Mouse (Mus musculus) left cerebral cortex, postnatal 25 days (tissue): ENCODE measurements around the gene Car10. TPM values are rescaled to one million over a fixed set of nuclear protein-coding genes. Genes with fewer than 3 reads are reported as not detected.

ENCODE experiments used
- DNase-seq, 2 experiments: peaks; one replicate each; pipeline ENCODE4 v3.0.0; 2022; ENCODE audit warnings: low spot score in 2 of 2, mixed read lengths in 1 of 2
- intact Hi-C: fragments of 180-260 bp; cut with DNase I; formaldehyde crosslinking; loops from one replicate; pipeline ENCODE4 v1.15.1; 2025
- total RNA-seq, 2 experiments: library from RNA; stranded (reverse); gene quantifications; 2 replicates each; pipeline ENCODE4 v1.2.3; 2021

Gene Car10
- total RNA-seq, result 100 to 1,000 TPM; 132 to 143 TPM

- peak; percentile 59 to 68 for DNase-seq
- intact Hi-C loops, result loop anchor here (2.0 to 10.0 kb wide), 7 partner anchors 31 to 963 kb away; no protein-coding TSS in a partner anchor
These were observed at the start of gene Car10 for GRCm38 (mm10) chr11:93097941-93098828. Car10 (plus strand) TSS chr11:93098028.

DNA sequence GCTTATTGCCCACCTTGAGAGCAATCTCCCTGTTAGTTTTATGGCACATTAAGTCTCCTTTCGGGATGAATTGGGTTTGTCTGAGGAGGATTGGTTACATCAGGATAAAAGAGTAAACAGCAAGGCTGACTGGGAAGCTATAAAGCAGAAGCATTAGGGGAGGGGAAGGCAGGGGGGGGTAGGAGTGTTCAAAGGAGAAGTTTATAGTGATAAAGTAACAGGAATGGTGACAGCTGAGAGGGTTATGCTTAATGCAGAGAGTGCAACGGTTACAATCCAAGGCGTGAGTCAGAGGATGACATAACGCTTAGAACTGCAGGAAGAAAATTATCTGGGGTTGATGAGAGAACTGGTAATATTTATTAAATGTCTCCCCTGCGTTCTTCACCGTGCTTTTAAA, 32.8 kb upstream of the Car10 start:
- intact Hi-C loops, result no loop called here
- no peak for DNase-seq

GRCm38 (mm10) chr11:93065656-93066181, 32.1 kb upstream of the Car10 start:
- intact Hi-C loops, result no loop called here
- no peak for DNase-seq

- intact Hi-C loops, result loop anchor here (5.0 to 10.0 kb wide), 4 partner anchors 201 to 961 kb away; no protein-coding TSS in a partner anchor
- peak in 1 of 2 experiments; percentile 5 for DNase-seq
These were observed 2.2 kb upstream of the Car10 start for GRCm38 (mm10) chr11:93095588-93095987.

DNA sequence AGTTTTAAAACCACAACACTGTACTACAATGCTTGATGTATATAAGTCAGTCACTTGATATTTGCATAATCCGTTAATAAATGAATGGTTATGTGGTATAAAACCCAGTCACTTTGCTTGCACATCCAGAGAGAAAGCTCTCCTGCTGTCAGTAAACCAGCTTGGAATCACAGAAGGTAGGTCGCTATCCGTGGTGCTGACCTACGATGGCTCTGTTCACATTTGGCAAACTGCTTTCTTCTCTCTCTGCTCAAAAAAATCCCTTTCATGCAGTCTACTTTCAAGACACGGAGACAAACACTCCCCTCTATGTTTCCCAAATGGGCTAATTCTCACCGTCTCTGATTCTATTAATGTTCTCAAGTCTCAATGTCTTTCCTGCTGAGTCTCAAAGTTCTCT, 827 bp upstream of the Car10 start:
- DNase-seq, result no peak
- intact Hi-C loops, result loop anchor here (5.0 to 10.0 kb wide), 4 partner anchors 202 to 962 kb away; no protein-coding TSS in a partner anchor

DNA sequence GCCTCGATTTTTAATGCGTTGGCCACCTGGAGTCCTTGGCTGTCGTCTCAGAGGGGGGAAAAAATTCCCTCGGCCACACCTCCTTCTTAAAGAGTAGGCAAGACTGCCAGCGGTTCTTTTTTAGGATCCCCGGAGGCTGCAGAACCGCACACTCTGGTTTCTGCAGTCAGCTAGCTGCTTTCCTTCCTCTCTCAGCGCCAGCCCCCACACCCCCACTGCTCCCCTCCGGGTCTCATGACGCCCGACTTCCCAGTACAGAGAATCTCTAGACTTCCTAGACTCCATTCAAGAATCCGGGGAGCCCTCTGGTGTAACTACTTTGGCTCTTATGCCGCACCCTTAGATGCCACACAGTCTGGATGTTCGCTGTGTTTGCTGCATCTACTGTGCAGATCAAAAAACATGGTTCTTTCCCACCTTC, 387 bp upstream of the Car10 start:
- intact Hi-C loops, result loop anchor here (5.0 to 10.0 kb wide), 4 partner anchors 203 to 963 kb away; no protein-coding TSS in a partner anchor
- peak in 1 of 2 experiments; percentile 94 for DNase-seq

DNA sequence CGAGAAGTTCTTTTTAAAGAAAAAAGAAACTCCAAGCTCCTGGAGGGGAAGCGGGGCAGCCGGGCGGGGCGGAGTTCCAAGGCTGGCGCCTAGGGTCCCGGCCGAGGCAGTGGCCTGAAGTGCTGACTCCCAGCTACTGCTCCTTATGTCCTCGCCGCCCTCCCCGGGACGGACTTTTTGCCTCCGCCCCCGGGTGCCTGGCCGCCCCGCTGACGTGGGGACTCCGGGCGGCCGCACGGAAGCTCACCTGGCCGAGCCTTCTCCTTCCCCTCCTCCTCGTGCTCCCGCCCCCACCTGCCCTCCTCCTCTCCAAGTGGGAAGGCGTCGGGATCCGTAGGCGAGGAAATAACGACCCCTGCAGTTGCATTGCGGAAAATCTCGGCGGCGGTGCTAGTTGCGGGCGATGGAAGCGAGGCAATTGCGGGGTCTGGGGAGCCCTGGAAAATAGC, 1.1 kb downstream of the Car10 start:
- intact Hi-C loops, result loop anchor here (2.0 to 10.0 kb wide), 7 partner anchors 30 to 964 kb away; no protein-coding TSS in a partner anchor
- DNase-seq, result peak; percentile 41 to 56

- DNase-seq, result peak; percentile 30 to 32
- intact Hi-C loops, result loop anchor here (2.0 to 10.0 kb wide), 7 partner anchors 29 to 965 kb away; no protein-coding TSS in a partner anchor
These were observed 1.9 kb downstream of the Car10 start for GRCm38 (mm10) chr11:93099431-93100370.

GRCm38 (mm10) chr11:93100606-93101005, 2.8 kb downstream of the Car10 start:
- intact Hi-C loops, result no loop called here

DNA sequence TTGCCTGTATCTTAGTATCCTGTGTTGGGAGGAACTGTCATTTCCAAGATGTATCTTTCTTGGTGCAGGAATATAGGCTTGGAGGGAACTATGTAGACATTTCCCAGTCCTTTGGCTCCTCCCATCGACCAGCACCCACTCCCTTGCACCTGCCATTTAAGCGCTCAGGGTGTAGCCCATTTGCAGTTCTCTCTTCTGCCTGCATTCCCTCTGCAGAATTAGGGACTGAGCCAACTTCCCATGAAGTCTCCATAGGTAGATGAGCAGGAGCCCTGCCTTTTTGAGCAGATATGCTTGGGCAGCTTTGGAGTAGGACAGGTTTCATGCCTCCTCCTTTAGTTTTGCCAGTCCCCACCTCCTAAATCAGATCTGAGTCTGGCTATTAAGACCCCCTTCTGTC, 3.3 kb downstream of the Car10 start:
- intact Hi-C loops, result no loop called here
- DNase-seq, result peak; percentile 35 to 81

More at GRCm38 (mm10) chr11:93100606-93101005, 2.8 kb downstream of the Car10 start:
- peak in 1 of 2 experiments; percentile 31 for DNase-seq

- peak in 1 of 2 experiments; percentile 33 for DNase-seq
- intact Hi-C loops, result no loop called here
These were observed 4.5 kb downstream of the Car10 start for GRCm38 (mm10) chr11:93102321-93102720.

DNA sequence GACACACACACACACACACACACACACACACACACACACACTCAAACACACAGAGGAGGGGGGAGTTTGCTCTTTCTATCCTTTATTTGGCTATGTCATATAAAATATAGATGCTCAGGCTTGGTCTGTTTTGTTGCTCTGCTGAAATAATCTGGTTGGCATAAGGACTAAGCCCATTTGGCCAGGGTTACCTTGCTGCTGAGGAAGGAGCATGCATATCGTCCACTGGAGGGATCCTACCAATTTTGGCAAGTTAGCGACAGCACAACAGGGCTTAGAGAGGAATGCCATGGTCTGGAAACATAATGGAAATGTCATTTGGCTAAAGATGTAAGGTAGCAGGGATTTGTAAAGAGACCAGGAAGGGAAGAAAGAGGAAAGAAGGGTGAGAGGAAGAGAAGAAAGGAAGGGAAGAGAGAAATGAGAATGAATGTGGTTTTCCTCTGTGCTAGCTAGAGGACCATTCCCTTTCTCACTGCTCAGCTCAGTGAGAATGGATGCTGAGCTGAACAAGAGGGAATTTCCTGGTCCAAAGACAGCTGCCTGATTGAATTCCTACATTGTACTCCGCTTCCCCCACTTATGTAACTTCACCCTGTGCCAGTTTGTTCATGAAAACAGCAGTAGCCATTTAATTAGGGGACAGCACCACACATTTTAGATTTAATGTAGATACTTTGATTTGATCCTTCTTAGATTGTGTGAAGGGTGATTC, 5.4 kb downstream of the Car10 start:
- peak in 1 of 2 experiments; percentile 22 for DNase-seq
- intact Hi-C loops, result no loop called here

GRCm38 (mm10) chr11:93109451-93109850, 11.6 kb downstream of the Car10 start:
- DNase-seq, result peak in 1 of 2 experiments; percentile 28
- intact Hi-C loops, result no loop called here

DNA sequence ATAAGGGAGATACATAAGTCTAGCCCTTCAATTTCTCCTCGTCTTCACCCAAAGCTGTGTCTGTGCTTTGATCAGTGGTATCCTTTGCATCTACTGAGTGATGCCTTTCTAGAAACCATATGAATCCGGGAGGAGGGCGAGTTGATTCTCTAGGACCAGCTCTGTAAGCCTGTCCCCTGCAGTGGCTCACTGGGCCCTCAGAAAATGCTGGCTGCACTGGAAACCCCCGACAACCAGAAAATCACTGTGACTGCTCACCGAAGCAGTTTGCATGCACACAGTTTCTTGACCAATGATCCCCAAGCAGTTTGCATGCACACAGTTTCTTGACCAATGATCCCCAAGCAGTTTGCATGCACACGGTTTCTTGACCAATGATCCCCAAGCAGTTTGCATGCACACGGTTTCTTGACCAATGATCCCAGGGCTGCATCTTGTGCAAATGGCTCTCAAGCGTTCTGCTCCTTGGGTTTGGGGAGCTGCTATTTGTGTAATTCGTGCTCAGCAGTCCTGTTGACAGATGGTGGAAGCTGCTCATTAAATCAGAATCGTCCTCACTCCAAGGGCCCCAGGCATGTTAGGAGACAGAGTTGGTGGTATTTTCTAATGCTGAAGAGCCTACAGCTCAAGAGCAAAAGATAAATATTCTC, 23.1 kb downstream of the Car10 start:
- intact Hi-C loops, result loop anchor here (10.0 kb wide), 1 partner anchor 154 kb away; no protein-coding TSS in a partner anchor
- DNase-seq, result peak; percentile 38 to 82

GRCm38 (mm10) chr11:93123691-93124090, 25.9 kb downstream of the Car10 start:
- intact Hi-C loops, result loop anchor here (10.0 kb wide), 1 partner anchor 151 kb away; no protein-coding TSS in a partner anchor
- no peak for DNase-seq

- intact Hi-C loops, result loop anchor here (10.0 kb wide), 1 partner anchor 148 kb away; no protein-coding TSS in a partner anchor
- DNase-seq, result no peak
These were observed 28.6 kb downstream of the Car10 start for GRCm38 (mm10) chr11:93126466-93126865.

GRCm38 (mm10) chr11:93128481-93128880, 30.7 kb downstream of the Car10 start:
- intact Hi-C loops, result loop anchor here (2.0 to 10.0 kb wide), 2 partner anchors 30 to 146 kb away; partner anchors contain the start of gene Car10
- DNase-seq, result peak; percentile 15 to 87

- intact Hi-C loops, result no loop called here
- DNase-seq, result no peak
These were observed 40.0 kb downstream of the Car10 start for GRCm38 (mm10) chr11:93137841-93138240.
